Mouse (Mus musculus) limb, embryonic 13.5 days (tissue): Measurements from ENCODE around the gene Sucla2. TPM values are rescaled to one million over a fixed set of nuclear protein-coding genes. Genes with fewer than 3 reads are reported as not detected.
A peak's percentile ranks its signal among the peaks of the same experiment; 100 is the strongest.
"Not testable (repeated sequence)": the region's sequence is repeated elsewhere in the genome, so short reads cannot be mapped to it uniquely, and the experiment has no call there.

Source experiments
- ATAC-seq: fragments of 200-750 bp; cut with Nextera tagmentation; 2 replicates; pipeline ENCODE4 v1.8.0; 2017; ENCODE audit warnings: low read depth, moderate number of reproducible peaks, moderate TSS enrichment; ENCODE audit not compliant: low FRiP score
- H3K27ac ChIP-seq: fragments of 300-500 bp; sonication (generic); 2 replicates; pipeline ENCODE4 v1.5.1; 2015; ENCODE audit warnings: inconsistent platforms, mild to moderate bottlenecking, moderate library complexity
- H3K27me3 ChIP-seq: fragments of 300-500 bp; sonication (generic); 2 replicates; pipeline ENCODE4 v1.6.1; 2015; ENCODE audit warnings: mild to moderate bottlenecking, inconsistent platforms
- H3K36me3 ChIP-seq: fragments of 300-500 bp; sonication (generic); 2 replicates; pipeline ENCODE4 v1.6.1; 2015; ENCODE audit warnings: inconsistent platforms, mild to moderate bottlenecking, moderate library complexity
- H3K4me1 ChIP-seq: fragments of 300-500 bp; sonication (generic); 2 replicates; pipeline ENCODE4 v1.6.1; 2015; ENCODE audit warnings: inconsistent platforms
- H3K4me2 ChIP-seq: fragments of 300-500 bp; sonication (generic); replicated peaks from 2 replicates; pipeline ENCODE4 v1.6.1; 2015; ENCODE audit warnings: inconsistent platforms, mild to moderate bottlenecking, moderate library complexity
- H3K4me3 ChIP-seq: fragments of 300-500 bp; sonication (generic); 2 replicates; pipeline ENCODE4 v1.5.1; 2015; ENCODE audit warnings: moderate library complexity, mild to moderate bottlenecking, inconsistent platforms
- H3K9ac ChIP-seq: fragments of 300-500 bp; sonication (generic); 2 replicates; pipeline ENCODE4 v1.6.1; 2015; ENCODE audit warnings: mild to moderate bottlenecking, inconsistent platforms
- H3K9me3 ChIP-seq: fragments of 300-500 bp; sonication (generic); 2 replicates; pipeline ENCODE4 v1.6.1; 2016; ENCODE audit warnings: inconsistent platforms
- WGBS: fragments of 180-500 bp; shearing (Covaris S2); methylation state at CpG from one replicate; pipeline ENCODE4 v1.1.7; 2015; 5-methylcytosine and 5-hydroxymethylcytosine counted together
- polyA plus RNA-seq: library from polyadenylated mRNA; unstranded; fragments of >200 nt; fragmentation: Nextera tagmentation; extraction: Ambion mirVana; gene quantifications from 2 replicates; pipeline ENCODE4 v1.2.1, GENCODE M21; 2015

Sucla2 gene
- polyA plus RNA-seq, 1 experiment from 2014 or later, result 106 TPM

GRCm38 (mm10) chr14:73501283-73501682 is 23.8 kb upstream of the Sucla2 start:
- no peak for ATAC-seq
- H3K4me3 ChIP-seq, result no peak overlapping the region
- H3K4me1 ChIP-seq, result peaks cover 24% of the 10 kb centered on the region
- H3K27me3 ChIP-seq, result no peaks in the 10 kb centered on the region
- no peaks in the 10 kb centered on the region for H3K9me3 ChIP-seq
- 87% methylated on average over 9 of the region's 9 CpGs for WGBS
- no peak overlapping the region for H3K27ac ChIP-seq
- no peak overlapping the region for H3K4me2 ChIP-seq
- H3K9ac ChIP-seq, result no peak overlapping the region
- H3K36me3 ChIP-seq, result no peaks in the 10 kb centered on the region

DNA sequence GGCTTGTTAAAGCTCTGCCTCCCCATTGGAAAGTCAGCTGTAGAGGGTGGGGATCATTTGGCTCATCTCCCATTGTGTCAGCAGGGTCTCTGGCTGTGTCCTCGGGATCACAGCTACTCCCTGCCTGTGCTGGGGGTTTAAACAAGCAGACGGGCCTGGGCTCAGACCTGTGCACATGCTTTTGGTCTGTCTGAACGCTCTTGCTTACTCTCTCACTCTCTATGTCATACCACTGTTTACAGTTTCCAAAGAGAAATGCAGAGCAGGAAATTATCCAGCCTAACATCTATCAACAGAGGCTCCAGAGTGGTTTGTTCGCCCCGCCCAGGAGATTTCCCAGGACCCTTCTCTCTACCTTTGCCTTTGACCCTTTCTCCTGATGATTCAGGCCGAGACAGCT is 23.4 kb upstream of the Sucla2 start:
- no peaks in the 10 kb centered on the region for H3K36me3 ChIP-seq
- no peak overlapping the region for H3K9ac ChIP-seq
- H3K27me3 ChIP-seq, result no peaks in the 10 kb centered on the region
- H3K4me2 ChIP-seq, result no peak overlapping the region
- H3K4me3 ChIP-seq, result no peak overlapping the region
- no peaks in the 10 kb centered on the region for H3K9me3 ChIP-seq
- ATAC-seq, result no peak
- no peak overlapping the region for H3K27ac ChIP-seq
- WGBS, result 76% methylated on average over 6 of the region's 6 CpGs
- H3K4me1 ChIP-seq, result peaks cover 24% of the 10 kb centered on the region

GRCm38 (mm10) chr14:73502591-73503184 is 22.4 kb upstream of the Sucla2 start:
- H3K9ac ChIP-seq, result no peak overlapping the region
- H3K4me3 ChIP-seq, result no peak overlapping the region
- 31% methylated on average over 7 of the region's 7 CpGs for WGBS
- no peaks in the 10 kb centered on the region for H3K27me3 ChIP-seq
- H3K4me2 ChIP-seq, result no peak overlapping the region
- H3K27ac ChIP-seq, result peak overlapping the region; percentile 22; the same call in 1 of the 2 replicates
- peaks cover 24% of the 10 kb centered on the region for H3K4me1 ChIP-seq
- H3K36me3 ChIP-seq, result no peaks in the 10 kb centered on the region
- H3K9me3 ChIP-seq, result no peaks in the 10 kb centered on the region
- ATAC-seq, result no peak

- WGBS, result 73% methylated on average over 13 of the region's 13 CpGs
- Histone ChIP-seq H3K4me2 (no peak overlapping the region), H3K27me3 (no peaks in the 10 kb centered on the region), H3K36me3 (no peaks in the 10 kb centered on the region), H3K4me1 (peaks cover 24% of the 10 kb centered on the region), H3K4me3 (no peak overlapping the region), H3K9me3 (no peaks in the 10 kb centered on the region), H3K27ac (peak overlapping the region; percentile 22; the same call in 1 of the 2 replicates), H3K9ac (no peak overlapping the region)
- ATAC-seq, result no peak
Observed at GRCm38 (mm10) chr14:73503237-73503933, 21.7 kb upstream of the Sucla2 start.

GRCm38 (mm10) chr14:73506283-73506682 is 18.8 kb upstream of the Sucla2 start:
- Histone ChIP-seq H3K4me3 (no peak overlapping the region), H3K27me3 (no peaks in the 10 kb centered on the region), H3K4me1 (peaks cover 34% of the 10 kb centered on the region), H3K9ac (no peak overlapping the region), H3K4me2 (no peak overlapping the region), H3K9me3 (no peaks in the 10 kb centered on the region), H3K36me3 (no peaks in the 10 kb centered on the region), H3K27ac (no peak overlapping the region)
- WGBS, result 72% methylated on average over 8 of the region's 8 CpGs
- ATAC-seq, result no peak

- 0 out of 2 replicates have a peak, but pooled peaks cover 3% of the 10 kb centered on the region for H3K36me3 ChIP-seq
- no peak overlapping the region for H3K4me2 ChIP-seq
- H3K27me3 ChIP-seq, result no peaks in the 10 kb centered on the region
- H3K9me3 ChIP-seq, result no peaks in the 10 kb centered on the region
- H3K4me1 ChIP-seq, result peaks cover 29% of the 10 kb centered on the region
- no peak overlapping the region for H3K27ac ChIP-seq
- no peak overlapping the region for H3K9ac ChIP-seq
- no peak overlapping the region for H3K4me3 ChIP-seq
- ATAC-seq, result no peak
- WGBS, result 88% methylated on average over 15 of the region's 15 CpGs
Observed at GRCm38 (mm10) chr14:73507200-73507599, 17.9 kb upstream of the Sucla2 start.

- no peak overlapping the region for H3K4me2 ChIP-seq
- WGBS, result 71% methylated on average over 11 of the region's 11 CpGs
- 0 out of 2 replicates have a peak, but pooled peaks cover 7% of the 10 kb centered on the region for H3K36me3 ChIP-seq
- no peaks in the 10 kb centered on the region for H3K9me3 ChIP-seq
- H3K27ac ChIP-seq, result no peak overlapping the region
- ATAC-seq, result no peak
- H3K27me3 ChIP-seq, result no peaks in the 10 kb centered on the region
- H3K9ac ChIP-seq, result no peak overlapping the region
- H3K4me3 ChIP-seq, result no peak overlapping the region
- peaks cover 24% of the 10 kb centered on the region for H3K4me1 ChIP-seq
Observed at GRCm38 (mm10) chr14:73507702-73508376, 17.3 kb upstream of the Sucla2 start.

DNA sequence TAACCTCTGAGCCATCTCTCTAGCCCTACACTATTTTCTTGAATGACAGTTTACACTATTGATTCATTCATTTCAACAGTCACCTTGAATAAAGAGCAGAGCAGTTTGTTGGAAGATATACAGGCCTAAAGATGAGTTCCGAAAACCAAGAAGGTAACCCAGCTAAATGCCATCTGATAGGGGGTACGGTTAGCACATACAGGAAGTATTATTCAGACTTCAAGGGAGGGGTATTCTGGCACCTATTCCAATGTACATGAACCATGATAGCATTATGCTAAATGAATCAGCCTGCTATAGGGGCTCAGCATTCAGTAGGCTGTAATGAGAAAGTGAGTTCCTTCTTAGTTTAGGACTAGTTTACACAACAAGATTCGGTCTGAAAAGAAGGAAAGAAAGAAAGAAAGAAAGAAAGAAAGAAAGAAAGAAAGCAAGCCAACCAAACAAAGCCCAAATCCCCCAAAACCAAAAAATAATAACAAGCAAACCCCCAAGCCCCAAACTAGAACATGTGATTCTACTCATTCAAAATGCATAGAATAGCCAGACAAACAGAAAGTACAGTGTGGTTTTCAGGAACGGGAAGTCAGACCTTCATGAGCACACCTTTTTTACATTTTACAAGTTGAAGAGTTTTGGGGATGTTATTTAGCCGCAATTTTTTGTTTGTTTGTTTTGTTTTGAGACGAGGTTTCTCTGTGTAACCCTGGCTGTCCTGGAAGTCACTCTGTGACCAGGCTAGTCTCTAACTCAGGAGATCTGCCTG is 16.3 kb upstream of the Sucla2 start:
- peaks cover 11% of the 10 kb centered on the region; the same call in 1 of the 2 replicates for H3K36me3 ChIP-seq
- no peak overlapping the region for H3K9ac ChIP-seq
- 91% methylated on average over 6 of the region's 6 CpGs for WGBS
- no peak overlapping the region for H3K4me3 ChIP-seq
- no peak overlapping the region for H3K27ac ChIP-seq
- H3K9me3 ChIP-seq, result no peaks in the 10 kb centered on the region
- peaks cover 14% of the 10 kb centered on the region for H3K4me1 ChIP-seq
- no peaks in the 10 kb centered on the region for H3K27me3 ChIP-seq
- no peak overlapping the region for H3K4me2 ChIP-seq
- no peak for ATAC-seq

- Histone ChIP-seq H3K4me1 (peaks cover 10% of the 10 kb centered on the region), H3K9ac (peak within 1 kb of the TSS; percentile 91), H3K27me3 (no peaks in the 10 kb centered on the region), H3K4me3 (peak within 1 kb of the TSS; percentile 97), H3K9me3 (no peaks in the 10 kb centered on the region), H3K4me2 (peak within 1 kb of the TSS; percentile 88), H3K36me3 (peaks cover 15% of the 10 kb centered on the region), H3K27ac (no peak within 1 kb of the TSS)
- WGBS, result 1% methylated on average over 41 of the region's 41 CpGs
- peak; percentile 96 for ATAC-seq
Observed at GRCm38 (mm10) chr14:73509765-73510423, 15.2 kb upstream of the Sucla2 start, which contains the start of gene Med4. Gene Med4, plus strand, starts transcription at chr14:73510025.

- Histone ChIP-seq H3K27ac (no peak overlapping the region), H3K4me2 (no peak overlapping the region; the same call in 1 of the 2 replicates), H3K27me3 (no peaks in the 10 kb centered on the region), H3K4me3 (no peak overlapping the region), H3K9me3 (no peaks in the 10 kb centered on the region), H3K36me3 (no peaks in the 10 kb centered on the region), H3K4me1 (no peaks in the 10 kb centered on the region), H3K9ac (no peak overlapping the region)
- no peak for ATAC-seq
- WGBS, result 73% methylated on average over 3 of the region's 3 CpGs
Observed at GRCm38 (mm10) chr14:73524136-73524535, 983 bp upstream of the Sucla2 start.

DNA sequence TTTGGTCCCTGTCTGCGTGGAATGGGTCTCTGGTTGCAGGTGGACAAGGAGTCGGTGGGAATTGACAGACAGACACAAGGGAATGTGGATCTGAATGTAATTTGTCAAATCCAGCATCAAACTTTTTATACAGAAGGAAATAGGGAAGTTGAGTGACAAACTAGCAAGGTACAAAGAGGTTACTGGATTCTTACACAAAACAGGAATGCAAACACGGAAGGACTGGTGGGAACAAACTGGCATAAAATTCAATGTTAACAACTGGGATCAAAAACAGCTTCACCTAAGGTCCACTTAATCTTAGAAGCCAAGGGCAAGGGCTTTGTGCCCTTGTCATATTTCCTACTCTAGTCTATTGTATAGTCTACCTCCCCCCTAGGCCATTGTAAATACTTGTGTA is 3.5 kb downstream of the Sucla2 start:
- ATAC-seq, H3K9me3 ChIP-seq: not testable (repeated sequence)
- 83% methylated on average over 3 of the region's 3 CpGs for WGBS

More for the DNA sequence above, 3.5 kb downstream of the Sucla2 start:
- H3K27me3 ChIP-seq, H3K36me3 ChIP-seq, H3K9ac ChIP-seq, H3K27ac ChIP-seq, H3K4me1 ChIP-seq, H3K4me2 ChIP-seq, H3K4me3 ChIP-seq: not testable (repeated sequence)
